Comparison of ENCODE assay signal across 7 mouse cellular contexts in genomic region chr13:8995159-8995989, GRCm38 (mm10). TPM values are rescaled to one million over a fixed set of nuclear protein-coding genes. Genes with fewer than 3 reads are reported as not detected.
DNase-seq lines count a peak whose midpoint lies in the region; ATAC-seq and TF ChIP-seq lines count a peak whose summit lies in the region.

No protein-coding gene starts in this region.

- H3K4me1 ChIP-seq in lung, adult 2 months (ENCODE audit: control insufficient read depth, insufficient read depth, low read length) = peaks cover 3% of the 10 kb centered on the region; the same call in 1 of the 2 replicates
- H3K4me1 ChIP-seq in forebrain, embryonic 10.5 days = peaks cover 17% of the 10 kb centered on the region
- peaks cover 9% of the 10 kb centered on the region for H3K4me1 ChIP-seq in limb, embryonic 14.5 days (ENCODE audit: control insufficient read depth, insufficient read depth, low read length)

- H3K4me2 ChIP-seq in limb, embryonic 14.5 days (replicated peaks; ENCODE audit: low read depth, low read length, severe bottlenecking) = peak overlapping the region; percentile 80

- H3K4me3 ChIP-seq in lung, adult 2 months (replicated peaks; ENCODE audit: extremely low read depth, low read depth, low read length) = peak overlapping the region; percentile 96
- H3K4me3 ChIP-seq in forebrain, embryonic 10.5 days = peak overlapping the region; percentile 99
- peak overlapping the region; percentile 96 for H3K4me3 ChIP-seq in limb, embryonic 14.5 days (replicated peaks; ENCODE audit: low read length)

- H3K36me3 ChIP-seq in forebrain, embryonic 10.5 days (replicated peaks) = peaks cover 25% of the 10 kb centered on the region
- peaks cover 17% of the 10 kb centered on the region for H3K36me3 ChIP-seq in limb, embryonic 14.5 days (ENCODE audit: control insufficient read depth, insufficient read depth, low read length)

- no peaks in the 10 kb centered on the region for H3K27me3 ChIP-seq in forebrain, embryonic 10.5 days (ENCODE audit: poor library complexity, severe bottlenecking)
- H3K27me3 ChIP-seq in limb, embryonic 14.5 days (ENCODE audit: control insufficient read depth, insufficient read depth, low read length) = no peaks in the 10 kb centered on the region

- WGBS in lung, adult 2 months = 2% methylated on average over 33 of the region's 33 CpGs
- 4% methylated on average over 33 of the region's 33 CpGs for WGBS in forebrain, embryonic 10.5 days
- 5% methylated on average over 33 of the region's 33 CpGs for WGBS in limb, embryonic 14.5 days

- peak; percentile 50; the same call in 1 of the 2 replicates for ATAC-seq in limb, embryonic 14.5 days (ENCODE audit: low FRiP score, low read depth)

- no peaks in the 10 kb centered on the region for H3K9me3 ChIP-seq in forebrain, embryonic 10.5 days
- H3K9me3 ChIP-seq in limb, embryonic 14.5 days (ENCODE audit: control insufficient read depth, low read length) = no peaks in the 10 kb centered on the region

- H3K9ac ChIP-seq in limb, embryonic 14.5 days (ENCODE audit: low read depth, low read length, severe bottlenecking) = peak overlapping the region; percentile 87

- H3K27ac ChIP-seq in forebrain, embryonic 10.5 days = peak overlapping the region; percentile 92
- H3K27ac ChIP-seq in limb, embryonic 14.5 days (replicated peaks; ENCODE audit: low read depth, low read length) = peak overlapping the region; percentile 48

- no peak for DNase-seq in lung, adult 2 months
- DNase-seq in lung, postnatal 25 days (ENCODE audit: low spot score) = no peak
- peak; percentile 28 for DNase-seq in adipocyte (ENCODE audit: low spot score)
- no peak for DNase-seq in forebrain, embryonic 10.5 days (ENCODE audit: extremely low spot score, low spot score)
- DNase-seq in limb, embryonic 14.5 days (ENCODE audit: low spot score) = peak; percentile 44
- DNase-seq in naive thymus-derived CD4-positive, alpha-beta T cell, adult 2 months (ENCODE audit: low read depth) = peak; percentile 79
- DNase-seq in cerebellum, postnatal 4 days (ENCODE audit: low spot score in 2 of 2) = no peak

- no peak for TF ChIP-seq CTCF in lung, adult 2 months (IDR thresholded peaks at IDR 0.05; ENCODE audit: insufficient read depth, low read length)

- no peak for TF ChIP-seq POLR2A in lung, adult 2 months (IDR thresholded peaks at IDR 0.05; ENCODE audit: borderline replicate concordance, extremely low read depth, low read depth, low read length)
- TF ChIP-seq POLR2A in limb, embryonic 14.5 days (IDR thresholded peaks at IDR 0.05; ENCODE audit: borderline replicate concordance, extremely low read depth, insufficient read depth, insufficient read length) = no peak

RNA-seq across cellular contexts. Expression of gene Gtpbp4, which starts 0.5 kb away (rescaled TPM):
- polyA plus RNA-seq in lung, adult 2 months (2012; rRNA removed) = 6.1 and 11.3 TPM in 2 replicates
- polyA plus RNA-seq in forebrain, embryonic 10.5 days (2016; fragmentation: Nextera tagmentation; extraction: Ambion mirVana) = 119 and 125 TPM in 2 replicates
- polyA plus RNA-seq in limb, embryonic 14.5 days (2012; rRNA removed) = 21.0 and 30.6 TPM in 2 replicates
- polyA plus RNA-seq in limb, embryonic 14.5 days (2014; fragmentation: Nextera tagmentation; extraction: Ambion mirVana) = 76.1 and 78.3 TPM in 2 replicates

RNA-seq across cellular contexts. Expression of gene Idi2, which starts 42.7 kb away (rescaled TPM):
- not detected in 2 replicates for polyA plus RNA-seq in lung, adult 2 months (2012; rRNA removed)
- 0.10 and 0.14 TPM in 2 replicates for polyA plus RNA-seq in forebrain, embryonic 10.5 days (2016; fragmentation: Nextera tagmentation; extraction: Ambion mirVana)
- polyA plus RNA-seq in limb, embryonic 14.5 days (2012; rRNA removed) = 0.04 TPM in 1 of 2 replicates, not detected in the other
- polyA plus RNA-seq in limb, embryonic 14.5 days (2014; fragmentation: Nextera tagmentation; extraction: Ambion mirVana) = not detected in 2 replicates

RNA-seq across cellular contexts. Expression of gene Gm9745, which starts 47.3 kb away (rescaled TPM):
- polyA plus RNA-seq in lung, adult 2 months (2012; rRNA removed) = not detected in 2 replicates
- polyA plus RNA-seq in forebrain, embryonic 10.5 days (2016; fragmentation: Nextera tagmentation; extraction: Ambion mirVana) = not detected in 2 replicates
- not detected in 2 replicates for polyA plus RNA-seq in limb, embryonic 14.5 days (2012; rRNA removed)
- not detected in 2 replicates for polyA plus RNA-seq in limb, embryonic 14.5 days (2014; fragmentation: Nextera tagmentation; extraction: Ambion mirVana)

Comparison
In these comparisons a context has a peak if more than half of its experiments do, and no peak if none do; other contexts are left out.
1. DNase-seq: peak in adipocyte (single experiment), limb, embryonic 14.5 days (single experiment) and naive thymus-derived CD4-positive, alpha-beta T cell, adult 2 months (single experiment); none in lung, adult 2 months (single experiment), lung, postnatal 25 days (single experiment), forebrain, embryonic 10.5 days (single experiment) and cerebellum, postnatal 4 days (0 of 2).
2. Peak in every context shown above with its lines, with median percentiles within 50 percentile points of each other: H3K4me3 ChIP-seq.